Mouse (Mus musculus) CH12.LX (cell line): ENCODE data around the gene Magi2. TPM values are rescaled to one million over a fixed set of nuclear protein-coding genes. Genes with fewer than 3 reads are reported as not detected.

Experiments
- DNase-seq: peaks from one replicate; pipeline ENCODE4 v3.0.0-alpha.2; 2013; ENCODE audit errors: extremely low read depth
- H3K27ac ChIP-seq: 2 replicates; pipeline ENCODE4 v1.5.1; 2012; ENCODE audit warnings: low read depth, mild to moderate bottlenecking, control low read depth, moderate library complexity; ENCODE audit not compliant: insufficient read depth
- H3K27me3 ChIP-seq: replicated peaks from 2 replicates; pipeline ENCODE3; 2012; ENCODE audit warnings: inconsistent platforms
- H3K36me3 ChIP-seq, 2 experiments: replicated peaks in 1 of 2; 2 replicates each; pipeline versions ENCODE3 to v1.6.1; 2012; ENCODE audit warnings: inconsistent platforms in 1 of 2, low read length in 1 of 2, mild to moderate bottlenecking in 1 of 2, mixed read lengths in 1 of 2, moderate library complexity in 1 of 2; ENCODE audit not compliant: control insufficient read depth in 1 of 2, insufficient read depth in 1 of 2
- H3K4me1 ChIP-seq, 2 experiments: 2 replicates each; pipeline ENCODE4 v1.6.1; 2012; ENCODE audit warnings: inconsistent platforms in 1 of 2, moderate library complexity in 1 of 2; ENCODE audit not compliant: insufficient read depth in 2 of 2, control insufficient read depth in 1 of 2
- H3K4me2 ChIP-seq: 2 replicates; pipeline ENCODE4 v1.6.1; 2012; ENCODE audit warnings: low read depth, mild to moderate bottlenecking, control low read depth; ENCODE audit not compliant: poor library complexity, insufficient read depth, severe bottlenecking
- H3K4me3 ChIP-seq, 3 experiments: fragments of 150-350 bp in 1 of 3; sonication (generic) in 1 of 3; replicated peaks in 1 of 3; 2 replicates each; pipeline versions ENCODE3 to v1.5.1; 2011 to 2012; ENCODE audit warnings: low read depth in 2 of 3, low read length in 2 of 3, mild to moderate bottlenecking in 2 of 3, moderate library complexity in 2 of 3, control low read depth in 1 of 3, improper control_type of control experiment in 1 of 3, inconsistent platforms in 1 of 3, mixed read lengths in 1 of 3; ENCODE audit not compliant: poor library complexity in 1 of 3
- H3K79me2 ChIP-seq: replicated peaks from 2 replicates; pipeline ENCODE4 v1.6.1; 2012; ENCODE audit warnings: mild to moderate bottlenecking, moderate library complexity; ENCODE audit not compliant: control insufficient read depth, poor library complexity, insufficient read depth, severe bottlenecking; ENCODE audit errors: extremely low read depth
- H3K9ac ChIP-seq: 2 replicates; pipeline ENCODE4 v1.6.1; 2012; ENCODE audit warnings: low read depth, mild to moderate bottlenecking, control low read depth, moderate library complexity; ENCODE audit not compliant: insufficient read depth
- H3K9me3 ChIP-seq: replicated peaks from 2 replicates; pipeline ENCODE3; 2012; ENCODE audit warnings: low read length, inconsistent platforms, mixed read lengths
- BHLHE40 ChIP-seq: IDR thresholded peaks from 2 replicates; pipeline ENCODE4 v1.6.1; 2011; ENCODE audit warnings: mild to moderate bottlenecking, low read depth, low read length, improper control_type of control experiment
- CTCF ChIP-seq, 2 experiments: IDR thresholded peaks in 1 of 2; conservative IDR thresholded peaks in 1 of 2; 2 replicates each; pipeline ENCODE4 v1.5.1; 2011 to 2012; ENCODE audit warnings: low read depth in 2 of 2, low read length in 2 of 2, improper control_type of control experiment in 1 of 2, inconsistent platforms in 1 of 2, mild to moderate bottlenecking in 1 of 2, moderate library complexity in 1 of 2
- E2F4 ChIP-seq: IDR thresholded peaks from 2 replicates; pipeline ENCODE4 v1.6.1; 2011; ENCODE audit warnings: low read depth, low read length, improper control_type of control experiment; ENCODE audit not compliant: insufficient replicate concordance
- ELF1 ChIP-seq: IDR thresholded peaks from 2 replicates; pipeline ENCODE4 v1.6.1; 2014; ENCODE audit warnings: low read depth, mild to moderate bottlenecking, inconsistent platforms, low read length, improper control_type of control experiment
- GABPA ChIP-seq: IDR thresholded peaks from 2 replicates; pipeline ENCODE4 v1.6.1; 2012; ENCODE audit warnings: low read depth, low read length, improper control_type of control experiment, inconsistent platforms; ENCODE audit not compliant: insufficient replicate concordance
- JUN ChIP-seq: IDR thresholded peaks from 2 replicates; pipeline ENCODE4 v1.6.1; 2011; ENCODE audit warnings: low read depth, mild to moderate bottlenecking, low read length, improper control_type of control experiment, moderate library complexity; ENCODE audit not compliant: insufficient read depth
- KAT2A ChIP-seq: IDR thresholded peaks from 2 replicates; pipeline ENCODE4 v1.6.1; 2012; ENCODE audit warnings: low read length, improper control_type of control experiment, inconsistent platforms; ENCODE audit not compliant: insufficient replicate concordance
- MAFK ChIP-seq: IDR thresholded peaks from 2 replicates; pipeline ENCODE4 v1.6.1; 2011; ENCODE audit warnings: low read length, improper control_type of control experiment; ENCODE audit not compliant: insufficient replicate concordance
- MAX ChIP-seq: IDR thresholded peaks from 2 replicates; pipeline ENCODE4 v1.6.1; 2011; ENCODE audit warnings: low read length, improper control_type of control experiment
- MXI1 ChIP-seq: IDR thresholded peaks from 2 replicates; pipeline ENCODE4 v1.6.1; 2011; ENCODE audit warnings: mild to moderate bottlenecking, low read depth, low read length, improper control_type of control experiment
- MYC ChIP-seq: IDR thresholded peaks from 2 replicates; pipeline ENCODE4 v1.6.1; 2011; ENCODE audit warnings: low read depth, mild to moderate bottlenecking, improper control_type of control experiment, low read length
- NELFE ChIP-seq: IDR thresholded peaks from 2 replicates; pipeline ENCODE4 v1.6.1; 2011; ENCODE audit warnings: low read depth, low read length, improper control_type of control experiment
- NRF1 ChIP-seq: IDR thresholded peaks from 2 replicates; pipeline ENCODE4 v1.6.1; 2014; ENCODE audit warnings: low read depth, mild to moderate bottlenecking, inconsistent platforms, low read length, improper control_type of control experiment, moderate library complexity
- PAX5 ChIP-seq: IDR thresholded peaks from 2 replicates; pipeline ENCODE4 v1.6.1; 2012; ENCODE audit warnings: low read length, inconsistent platforms, mixed read lengths
- POLR2A ChIP-seq: IDR thresholded peaks from 2 replicates; pipeline ENCODE4 v1.6.1; 2011; ENCODE audit warnings: low read depth, mild to moderate bottlenecking, improper control_type of control experiment, low read length
- POLR2AphosphoS2 ChIP-seq: IDR thresholded peaks from 2 replicates; pipeline ENCODE4 v1.6.1; 2011; ENCODE audit warnings: low read depth, low read length, improper control_type of control experiment
- RAD21 ChIP-seq: IDR thresholded peaks from 2 replicates; pipeline ENCODE4 v1.6.1; 2011; ENCODE audit warnings: low read depth, mild to moderate bottlenecking, low read length, improper control_type of control experiment, moderate library complexity
- RCOR1 ChIP-seq: conservative IDR thresholded peaks from 2 replicates; pipeline ENCODE4 v1.6.1; 2012; ENCODE audit warnings: low read depth, mild to moderate bottlenecking, inconsistent platforms, low read length, improper control_type of control experiment
- SMC3 ChIP-seq: IDR thresholded peaks from 2 replicates; pipeline ENCODE4 v1.6.1; 2011; ENCODE audit warnings: low read depth, low read length, improper control_type of control experiment
- TBP ChIP-seq: conservative IDR thresholded peaks from 2 replicates; pipeline ENCODE4 v1.6.1; 2011; ENCODE audit warnings: low read depth, low read length, improper control_type of control experiment
- UBTF ChIP-seq: IDR thresholded peaks from 2 replicates; pipeline ENCODE4 v1.6.1; 2012; ENCODE audit warnings: low read depth, mild to moderate bottlenecking, inconsistent platforms, low read length, improper control_type of control experiment, moderate library complexity
- ZMIZ1 ChIP-seq: IDR thresholded peaks from 2 replicates; pipeline ENCODE4 v1.6.1; 2012; ENCODE audit warnings: low read depth, mild to moderate bottlenecking, inconsistent platforms, low read length, improper control_type of control experiment
- ZNF384 ChIP-seq: IDR thresholded peaks from 2 replicates; pipeline ENCODE4 v1.6.1; 2012; ENCODE audit warnings: low read depth, low read length, improper control_type of control experiment, inconsistent platforms
- dilution Hi-C: fragments of 300-500 bp; cut with MboI; formaldehyde crosslinking; loops from 2 replicates; pipeline ENCODE4 v1.14.3; 2020; ENCODE audit warnings: low sequenced_read_pairs; ENCODE audit not compliant: extremely low pct_unique_long_range_greater_than_20kb, extremely low pct_ligation_motif_present
- in situ Hi-C: fragments of 300-500 bp; cut with MboI; formaldehyde crosslinking; loops from 3 replicates; pipeline ENCODE4 v1.14.3; 2019; ENCODE audit warnings: low sequenced_read_pairs, low pct_ligation_motif_present, low pct_unique_long_range_greater_than_20kb, mixed read lengths
- polyA plus RNA-seq: library from polyadenylated mRNA; unstranded; fragments of >175 nt; gene quantifications from 2 replicates; pipeline ENCODE4 v1.2.1, GENCODE M21; 2012; ENCODE audit warnings: low read depth; ENCODE audit not compliant: insufficient read length
- total RNA-seq, 2 experiments: library from RNA; depleted of rRNA; stranded (reverse); fragments of 300-350 nt in 1 of 2; fragments of >200 nt in 1 of 2; gene quantifications; 2 replicates each; pipeline ENCODE4 v1.2.3; 2012 to 2014

Magi2 gene
- total and polyA plus RNA-seq, 3 experiments: 0.37 to 0.63 (median 0.42) TPM

GRCm38 (mm10) chr5:20359021-20359420 lies 1132.2 kb downstream of the Magi2 start:
- in situ Hi-C loops: no loop called here
- dilution Hi-C loops: no loop called here

GRCm38 (mm10) chr5:20362154-20362553 lies 1135.3 kb downstream of the Magi2 start:
- dilution Hi-C loops (no loop called here), in situ Hi-C loops (no loop called here)
- H3K4me2 ChIP-seq: no peak overlapping the region
- no peaks in the 10 kb centered on the region for H3K9me3 ChIP-seq
- no peak overlapping the region for H3K4me3 ChIP-seq
- no peak overlapping the region for H3K9ac ChIP-seq
- no peak overlapping the region for H3K27ac ChIP-seq
- no peaks in the 10 kb centered on the region for H3K4me1 ChIP-seq
- no peaks in the 10 kb centered on the region for H3K27me3 ChIP-seq
- H3K36me3 ChIP-seq: no peaks in the 10 kb centered on the region
- no peak for TF ChIP-seq CTCF (conservative IDR thresholded peaks at IDR 0.05 in 1 of 2, IDR thresholded peaks at IDR 0.05 in 1 of 2; ENCODE audit: low read depth in 2 of 2, low read length in 2 of 2)
- no peak for TF ChIP-seq E2F4
- TF ChIP-seq ZMIZ1: no peak
- no peak for TF ChIP-seq MYC
- TF ChIP-seq UBTF: no peak
- TF ChIP-seq KAT2A: no peak
- no peak for TF ChIP-seq JUN
- TF ChIP-seq, all 38 proteins: peak for 0
- H3K79me2 ChIP-seq: no peaks in the 10 kb centered on the region
- DNase-seq: no peak

More at GRCm38 (mm10) chr5:20359021-20359420, 1132.2 kb downstream of the Magi2 start:
- TF ChIP-seq POLR2A (no peak), RAD21 (no peak), MAFK (no peak), POLR2AphosphoS2 (no peak), TBP (no peak), JUN (no peak), BHLHE40 (no peak), MXI1 (no peak)
- no peak for DNase-seq
- Histone ChIP-seq H3K9ac (no peak overlapping the region), H3K36me3 (no peaks in the 10 kb centered on the region), H3K27me3 (no peaks in the 10 kb centered on the region), H3K4me3 (no peak overlapping the region), H3K79me2 (no peaks in the 10 kb centered on the region), H3K9me3 (no peaks in the 10 kb centered on the region), H3K4me1 (no peaks in the 10 kb centered on the region), H3K27ac (no peak overlapping the region), H3K4me2 (no peak overlapping the region)

GRCm38 (mm10) chr5:20363216-20363615 lies 1136.4 kb downstream of the Magi2 start:
- H3K27ac ChIP-seq: no peak overlapping the region
- no peak overlapping the region for H3K4me2 ChIP-seq
- no peaks in the 10 kb centered on the region for H3K27me3 ChIP-seq
- no peaks in the 10 kb centered on the region for H3K79me2 ChIP-seq
- in situ Hi-C loops (no loop called here), dilution Hi-C loops (no loop called here)
- H3K4me1 ChIP-seq: no peaks in the 10 kb centered on the region
- no peak overlapping the region for H3K9ac ChIP-seq
- no peaks in the 10 kb centered on the region for H3K9me3 ChIP-seq
- H3K4me3 ChIP-seq: no peak overlapping the region
- TF ChIP-seq JUN (no peak), GABPA (no peak), MAX (no peak), ELF1 (no peak), TBP (no peak), RAD21 (no peak), NELFE (no peak), ZNF384 (no peak), NRF1 (no peak), SMC3 (no peak), RCOR1 (no peak), PAX5 (no peak), BHLHE40 (no peak)
- H3K36me3 ChIP-seq: no peaks in the 10 kb centered on the region
- no peak for DNase-seq
